Mouse (Mus musculus): ENCODE data around the gene Acaa1b. TPM values are rescaled to one million over a fixed set of nuclear protein-coding genes. Genes with fewer than 3 reads are reported as not detected.

The Acaa1b gene
- total and polyA plus RNA-seq, 2 experiments from 2014 or later: 2.8 to 4.6 TPM

DNA sequence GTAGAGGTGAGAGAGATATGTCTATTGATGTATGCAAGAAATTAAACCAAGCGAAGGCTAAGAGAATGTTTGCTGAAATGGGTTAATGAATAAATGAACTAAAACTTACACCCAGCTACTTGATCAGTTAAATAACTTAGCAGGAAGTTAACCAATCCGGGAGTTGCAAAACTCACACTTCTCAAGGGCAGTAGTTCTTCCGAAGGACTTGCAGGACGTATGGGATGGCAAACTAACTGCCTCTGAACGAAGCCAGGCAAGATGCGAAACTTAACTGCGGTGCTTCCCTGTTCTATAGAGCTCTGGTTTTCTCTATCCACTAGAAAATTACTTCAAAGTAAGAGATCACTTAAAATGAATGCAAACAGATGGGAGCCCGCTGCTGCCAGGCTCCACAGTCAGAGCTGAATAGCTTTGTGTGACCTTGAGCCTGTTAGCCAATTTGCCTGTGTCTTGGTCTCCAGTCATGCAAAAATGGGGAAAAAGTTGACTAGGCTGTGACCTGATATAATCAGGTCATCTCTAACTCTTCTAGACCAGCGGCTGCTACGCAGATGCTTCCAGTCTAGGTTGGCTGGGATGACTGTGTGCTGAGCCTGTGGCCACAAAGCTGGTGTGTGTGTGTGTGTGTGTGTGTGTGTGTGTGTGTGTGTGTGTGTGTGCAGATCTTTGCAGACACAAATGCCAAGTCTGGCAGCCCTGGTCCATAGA is 42.4 kb upstream of the Acaa1b start:
- peak; percentile 46 for DNase-seq (ENCODE audit: low spot score)
- no peak overlapping the region for H3K4me3 ChIP-seq (ENCODE audit: low read depth, low read length)
- H3K27ac ChIP-seq (ENCODE audit: low read depth, low read length): no peak overlapping the region
- no peak overlapping the region for H3K9ac ChIP-seq (replicated peaks; ENCODE audit: low read length, poor library complexity, severe bottlenecking)
- no peaks in the 10 kb centered on the region for H3K36me3 ChIP-seq (ENCODE audit: insufficient read depth, low read length)
- no peak overlapping the region for H3K4me2 ChIP-seq (ENCODE audit: low read depth, low read length, poor library complexity, severe bottlenecking)
- H3K27me3 ChIP-seq (ENCODE audit: insufficient read depth, low read length): no peaks in the 10 kb centered on the region
- H3K9me3 ChIP-seq (ENCODE audit: low read length): no peaks in the 10 kb centered on the region
- 77% methylated on average over 10 of the region's 10 CpGs for WGBS
- TF ChIP-seq CTCF (IDR thresholded peaks at IDR 0.05): no peak
- no peaks in the 10 kb centered on the region for H3K4me1 ChIP-seq (ENCODE audit: insufficient read depth, low read length)
- no peak for ATAC-seq (ENCODE audit: low FRiP score)

DNA sequence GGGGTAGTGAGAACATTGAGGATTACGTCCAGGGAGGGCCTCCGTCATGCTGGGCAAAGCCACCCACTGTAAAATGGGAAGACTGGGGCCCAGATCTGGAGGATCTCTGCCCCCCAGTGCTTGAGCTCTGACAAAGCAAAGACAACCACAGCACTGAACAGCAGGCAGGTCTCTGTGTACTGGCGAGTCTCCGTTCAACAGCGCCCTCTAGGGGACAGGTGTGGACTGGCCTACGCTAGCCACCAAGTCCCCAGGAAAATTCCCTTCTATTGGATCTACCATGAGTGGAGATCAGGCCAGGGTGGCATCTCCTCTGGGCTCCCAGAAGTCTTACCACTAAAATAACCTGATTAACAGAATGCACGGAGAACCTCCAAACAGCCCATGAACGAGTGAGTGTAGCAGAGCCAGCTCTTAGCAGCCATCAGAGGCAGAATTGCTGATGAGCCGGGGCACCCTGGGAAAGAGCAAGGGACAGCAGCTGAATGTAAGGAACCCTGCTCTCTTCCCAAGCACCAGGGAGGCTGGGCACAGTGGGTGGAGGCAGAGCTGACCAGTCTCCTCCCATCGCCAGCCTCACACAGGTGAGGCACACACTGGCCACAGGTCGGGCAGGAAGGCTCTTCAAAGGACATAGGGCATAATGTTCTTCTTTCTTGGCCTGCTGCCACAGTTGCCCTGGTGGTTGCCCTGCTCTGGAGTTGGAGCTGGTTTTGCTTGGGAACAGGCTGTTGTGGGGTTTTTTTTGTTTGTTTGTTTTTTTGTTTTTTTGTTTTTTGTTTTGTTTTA is 35.5 kb upstream of the Acaa1b start:
- TF ChIP-seq CTCF (IDR thresholded peaks at IDR 0.05): peak; percentile 68
- Histone ChIP-seq H3K4me3 (ENCODE audit: low read depth, low read length) (no peak overlapping the region), H3K27me3 (ENCODE audit: insufficient read depth, low read length) (no peaks in the 10 kb centered on the region), H3K9me3 (ENCODE audit: low read length) (no peaks in the 10 kb centered on the region), H3K9ac (replicated peaks; ENCODE audit: low read length, poor library complexity, severe bottlenecking) (no peak overlapping the region), H3K4me2 (ENCODE audit: low read depth, low read length, poor library complexity, severe bottlenecking) (no peak overlapping the region), H3K36me3 (ENCODE audit: insufficient read depth, low read length) (no peaks in the 10 kb centered on the region), H3K27ac (ENCODE audit: low read depth, low read length) (no peak overlapping the region), H3K4me1 (ENCODE audit: insufficient read depth, low read length) (no peaks in the 10 kb centered on the region)
- DNase-seq (ENCODE audit: low spot score) (peak; percentile 27), ATAC-seq (ENCODE audit: low FRiP score) (no peak)
- WGBS: 37% methylated on average over 11 of the region's 11 CpGs

DNA sequence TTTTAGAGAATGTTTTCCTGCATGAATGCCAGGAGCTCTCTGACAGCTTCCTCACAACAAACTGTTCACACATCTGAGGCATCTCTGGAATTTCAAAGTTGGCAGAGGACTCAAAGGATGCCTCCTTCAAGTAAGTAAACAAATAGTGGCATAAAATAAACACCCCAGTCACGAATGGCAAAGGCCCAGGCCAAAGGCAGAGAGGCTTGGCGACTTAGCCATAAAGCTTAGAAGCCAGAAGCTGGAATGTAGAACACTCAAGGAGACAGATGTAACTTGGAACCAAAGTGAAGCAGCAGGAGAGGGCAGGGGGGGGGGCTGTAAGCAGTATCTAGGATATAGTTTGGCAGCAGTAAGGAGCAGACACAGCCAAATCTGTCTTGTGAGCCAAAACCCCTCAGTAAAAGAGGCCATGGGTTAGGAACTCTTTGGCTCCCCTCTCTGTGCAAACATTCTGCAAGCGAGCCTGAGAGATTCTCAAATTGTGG is 24.4 kb upstream of the Acaa1b start:
- Histone ChIP-seq H3K9ac (replicated peaks; ENCODE audit: low read length, poor library complexity, severe bottlenecking) (no peak overlapping the region), H3K27me3 (ENCODE audit: insufficient read depth, low read length) (no peaks in the 10 kb centered on the region), H3K9me3 (ENCODE audit: low read length) (no peaks in the 10 kb centered on the region), H3K4me1 (ENCODE audit: insufficient read depth, low read length) (no peaks in the 10 kb centered on the region), H3K27ac (ENCODE audit: low read depth, low read length) (no peak overlapping the region), H3K4me3 (ENCODE audit: low read depth, low read length) (no peak overlapping the region), H3K36me3 (ENCODE audit: insufficient read depth, low read length) (no peaks in the 10 kb centered on the region), H3K4me2 (ENCODE audit: low read depth, low read length, poor library complexity, severe bottlenecking) (no peak overlapping the region)
- DNase-seq (ENCODE audit: low spot score) (peak; percentile 68), ATAC-seq (ENCODE audit: low FRiP score) (no peak)
- 38% methylated on average over 3 of the region's 3 CpGs for WGBS
- TF ChIP-seq CTCF (IDR thresholded peaks at IDR 0.05): no peak

DNA sequence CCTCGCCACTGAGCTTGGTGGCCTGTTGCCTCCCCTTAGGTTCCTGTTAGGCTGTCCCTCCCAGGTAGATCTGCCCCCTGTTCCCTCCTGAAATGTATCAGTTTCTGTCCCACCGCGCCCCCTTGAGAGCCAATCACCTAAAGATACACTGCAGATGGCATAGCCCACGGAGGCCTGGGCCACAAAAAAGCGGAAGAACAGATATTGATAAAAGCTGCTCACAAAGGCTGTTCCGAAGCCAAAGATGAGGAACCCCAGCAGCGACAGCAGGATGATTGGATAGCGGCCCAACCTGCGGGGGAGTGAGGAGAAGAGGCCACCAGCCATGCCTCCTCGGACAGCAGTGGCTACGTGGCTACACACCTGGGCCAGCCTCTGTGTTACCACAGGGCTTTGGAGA is 22.4 kb upstream of the Acaa1b start:
- Histone ChIP-seq H3K36me3 (ENCODE audit: insufficient read depth, low read length) (no peaks in the 10 kb centered on the region), H3K27me3 (ENCODE audit: insufficient read depth, low read length) (no peaks in the 10 kb centered on the region), H3K9me3 (ENCODE audit: low read length) (no peaks in the 10 kb centered on the region), H3K4me1 (ENCODE audit: insufficient read depth, low read length) (no peaks in the 10 kb centered on the region), H3K27ac (ENCODE audit: low read depth, low read length) (no peak overlapping the region), H3K4me2 (ENCODE audit: low read depth, low read length, poor library complexity, severe bottlenecking) (no peak overlapping the region), H3K9ac (replicated peaks; ENCODE audit: low read length, poor library complexity, severe bottlenecking) (no peak overlapping the region), H3K4me3 (ENCODE audit: low read depth, low read length) (no peak overlapping the region)
- no peak for ATAC-seq (ENCODE audit: low FRiP score)
- WGBS: 93% methylated on average over 11 of the region's 11 CpGs
- no peak for TF ChIP-seq CTCF (IDR thresholded peaks at IDR 0.05)
- no peak for DNase-seq (ENCODE audit: low spot score)

DNA sequence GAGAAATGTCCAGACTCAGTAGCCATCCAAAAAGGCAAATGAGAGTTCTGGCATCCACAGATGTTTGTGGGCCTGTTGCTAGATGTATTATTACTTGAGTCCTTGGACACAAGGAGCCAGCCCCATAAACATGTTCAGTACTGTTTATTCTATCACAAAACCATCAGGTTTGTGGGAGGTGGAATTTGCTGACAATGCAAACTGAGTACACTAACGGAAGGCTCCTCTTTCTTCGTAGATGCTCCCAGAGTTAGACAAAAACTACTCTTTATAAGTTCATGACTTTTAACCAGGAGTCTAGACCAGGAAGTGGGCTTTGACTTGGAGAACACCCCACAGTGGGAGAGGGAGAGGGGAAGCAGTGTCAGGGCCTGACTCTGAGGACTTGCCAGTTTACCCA is 10.7 kb upstream of the Acaa1b start:
- no peak for TF ChIP-seq CTCF (IDR thresholded peaks at IDR 0.05)
- H3K4me1 ChIP-seq (ENCODE audit: insufficient read depth, low read length): no peaks in the 10 kb centered on the region
- WGBS: 96% methylated on average over 2 of the region's 2 CpGs
- ATAC-seq (ENCODE audit: low FRiP score): no peak
- no peak for DNase-seq (ENCODE audit: low spot score)
- no peaks in the 10 kb centered on the region for H3K27me3 ChIP-seq (ENCODE audit: insufficient read depth, low read length)
- no peak overlapping the region for H3K27ac ChIP-seq (ENCODE audit: low read depth, low read length)
- H3K4me2 ChIP-seq (ENCODE audit: low read depth, low read length, poor library complexity, severe bottlenecking): no peak overlapping the region
- no peaks in the 10 kb centered on the region for H3K9me3 ChIP-seq (ENCODE audit: low read length)
- no peak overlapping the region for H3K9ac ChIP-seq (replicated peaks; ENCODE audit: low read length, poor library complexity, severe bottlenecking)
- H3K36me3 ChIP-seq (ENCODE audit: insufficient read depth, low read length): no peaks in the 10 kb centered on the region
- no peak overlapping the region for H3K4me3 ChIP-seq (ENCODE audit: low read depth, low read length)

DNA sequence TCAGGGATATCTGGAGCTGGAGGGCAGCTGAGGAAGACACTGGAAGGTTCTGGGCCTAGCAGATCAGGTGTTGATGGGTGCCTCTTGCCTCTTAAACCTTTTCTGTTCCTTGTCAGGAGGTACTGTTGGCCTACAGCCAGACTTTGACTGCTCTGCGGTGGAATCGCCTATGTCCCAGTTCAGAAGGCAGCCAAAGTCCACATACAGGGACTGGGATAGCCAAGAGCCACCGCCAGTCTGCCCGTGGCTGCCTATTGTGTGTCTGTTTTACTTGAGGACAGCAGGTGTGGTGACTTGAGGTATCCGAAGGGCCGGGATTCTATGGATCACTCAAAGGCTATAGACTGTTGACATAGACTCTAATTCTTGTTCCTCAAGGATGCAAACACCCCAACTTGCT is 8.7 kb upstream of the Acaa1b start:
- Histone ChIP-seq H3K27me3 (ENCODE audit: insufficient read depth, low read length) (no peaks in the 10 kb centered on the region), H3K4me2 (ENCODE audit: low read depth, low read length, poor library complexity, severe bottlenecking) (no peak overlapping the region), H3K9ac (replicated peaks; ENCODE audit: low read length, poor library complexity, severe bottlenecking) (no peak overlapping the region), H3K27ac (ENCODE audit: low read depth, low read length) (no peak overlapping the region), H3K36me3 (ENCODE audit: insufficient read depth, low read length) (no peaks in the 10 kb centered on the region), H3K9me3 (ENCODE audit: low read length) (no peaks in the 10 kb centered on the region), H3K4me3 (ENCODE audit: low read depth, low read length) (no peak overlapping the region), H3K4me1 (ENCODE audit: insufficient read depth, low read length) (no peaks in the 10 kb centered on the region)
- no peak for TF ChIP-seq CTCF (IDR thresholded peaks at IDR 0.05)
- 97% methylated on average over 6 of the region's 6 CpGs for WGBS
- ATAC-seq (ENCODE audit: low FRiP score) (no peak), DNase-seq (ENCODE audit: low spot score) (no peak)

All from midbrain, postnatal 0 days (tissue).